Mouse (Mus musculus) hindbrain, embryonic 15.5 days (tissue): ENCODE measurements around the gene Dnaja2. TPM values are rescaled to one million over a fixed set of nuclear protein-coding genes. Genes with fewer than 3 reads are reported as not detected.

ENCODE experiments used
- ATAC-seq: fragments of 200-750 bp; cut with Nextera tagmentation; 2 replicates; pipeline ENCODE4 v1.8.0; 2017; ENCODE audit warnings: low read depth, moderate number of reproducible peaks, moderate TSS enrichment; ENCODE audit not compliant: low FRiP score
- H3K27ac ChIP-seq: fragments of 300-500 bp; sonication (generic); replicated peaks from 2 replicates; pipeline ENCODE4 v1.5.1; 2015; ENCODE audit warnings: mild to moderate bottlenecking, inconsistent platforms
- H3K27me3 ChIP-seq: fragments of 300-500 bp; sonication (generic); 2 replicates; pipeline ENCODE4 v1.6.1; 2015; ENCODE audit warnings: control low read depth, inconsistent platforms
- H3K36me3 ChIP-seq: fragments of 300-500 bp; sonication (generic); 2 replicates; pipeline ENCODE4 v1.6.1; 2015; ENCODE audit warnings: control low read depth, inconsistent platforms
- H3K4me1 ChIP-seq: fragments of 300-500 bp; sonication (generic); replicated peaks from 2 replicates; pipeline ENCODE4 v1.6.1; 2015; ENCODE audit warnings: control low read depth, inconsistent platforms
- H3K4me2 ChIP-seq: fragments of 300-500 bp; sonication (generic); 2 replicates; pipeline ENCODE4 v1.6.1; 2015; ENCODE audit warnings: moderate library complexity, mild to moderate bottlenecking, inconsistent platforms
- H3K4me3 ChIP-seq: fragments of 300-500 bp; sonication (generic); 2 replicates; pipeline ENCODE4 v1.5.1; 2015; ENCODE audit warnings: mild to moderate bottlenecking, inconsistent platforms
- H3K9ac ChIP-seq: fragments of 300-500 bp; sonication (generic); 2 replicates; pipeline ENCODE4 v1.6.1; 2015; ENCODE audit warnings: inconsistent platforms
- H3K9me3 ChIP-seq: fragments of 300-500 bp; sonication (generic); 2 replicates; pipeline ENCODE4 v1.6.1; 2016; ENCODE audit warnings: control low read depth, inconsistent platforms
- WGBS: fragments of 180-500 bp; shearing (Covaris S2); methylation state at CpG from one replicate; pipeline ENCODE4 v1.1.7; 2015; 5-methylcytosine and 5-hydroxymethylcytosine counted together
- polyA plus RNA-seq: library from polyadenylated mRNA; unstranded; fragments of >200 nt; fragmentation: Nextera tagmentation; extraction: Ambion mirVana; gene quantifications from 2 replicates; pipeline ENCODE4 v1.2.1, GENCODE M21; 2015

Dnaja2 gene
- polyA plus RNA-seq, 1 experiment from 2014 or later = 167 TPM

- Histone ChIP-seq H3K4me2 (no peak overlapping the region), H3K4me3 (no peak overlapping the region), H3K9me3 (no peaks in the 10 kb centered on the region), H3K27ac (no peak overlapping the region), H3K9ac (no peak overlapping the region), H3K36me3 (peaks cover 36% of the 10 kb centered on the region), H3K4me1 (peaks cover 31% of the 10 kb centered on the region), H3K27me3 (no peaks in the 10 kb centered on the region)
- WGBS = 97% methylated on average over 1 of the region's 1 CpGs
- ATAC-seq = no peak
These were observed 3.2 kb downstream of the Dnaja2 start for GRCm38 (mm10) chr8:85551934-85552333.

GRCm38 (mm10) chr8:85536332-85536731, 18.8 kb downstream of the Dnaja2 start:
- Histone ChIP-seq H3K9me3 (no peaks in the 10 kb centered on the region), H3K4me3 (no peak overlapping the region), H3K36me3 (peaks cover 54% of the 10 kb centered on the region), H3K27me3 (no peaks in the 10 kb centered on the region), H3K27ac (no peak overlapping the region), H3K4me2 (no peak overlapping the region), H3K9ac (no peak overlapping the region), H3K4me1 (no peaks in the 10 kb centered on the region)
- 99% methylated on average over 2 of the region's 2 CpGs for WGBS
- ATAC-seq = no peak

- no peak overlapping the region for H3K9ac ChIP-seq
- no peaks in the 10 kb centered on the region for H3K4me1 ChIP-seq
- H3K27me3 ChIP-seq = no peaks in the 10 kb centered on the region
- no peak for ATAC-seq
- peaks cover 38% of the 10 kb centered on the region for H3K36me3 ChIP-seq
- no peak overlapping the region for H3K4me2 ChIP-seq
- H3K4me3 ChIP-seq = no peak overlapping the region
- H3K27ac ChIP-seq = no peak overlapping the region
- WGBS = 100% methylated on average over 1 of the region's 1 CpGs
- H3K9me3 ChIP-seq = no peaks in the 10 kb centered on the region
These were observed 21.0 kb downstream of the Dnaja2 start for GRCm38 (mm10) chr8:85534163-85534562.

- no peak for ATAC-seq
- Histone ChIP-seq H3K4me1 (no peaks in the 10 kb centered on the region), H3K4me2 (no peak overlapping the region), H3K27me3 (no peaks in the 10 kb centered on the region), H3K27ac (no peak overlapping the region), H3K9me3 (no peaks in the 10 kb centered on the region), H3K9ac (no peak overlapping the region), H3K4me3 (no peak overlapping the region), H3K36me3 (peaks cover 31% of the 10 kb centered on the region)
- WGBS = 93% methylated on average over 2 of the region's 2 CpGs
These were observed 21.7 kb downstream of the Dnaja2 start for GRCm38 (mm10) chr8:85533434-85533833.

GRCm38 (mm10) chr8:85532843-85533242, 22.3 kb downstream of the Dnaja2 start:
- ATAC-seq = no peak
- H3K9me3 ChIP-seq = no peaks in the 10 kb centered on the region
- no peaks in the 10 kb centered on the region for H3K4me1 ChIP-seq
- no peak overlapping the region for H3K4me2 ChIP-seq
- no peak overlapping the region for H3K9ac ChIP-seq
- 87% methylated on average over 4 of the region's 4 CpGs for WGBS
- no peaks in the 10 kb centered on the region for H3K27me3 ChIP-seq
- no peak overlapping the region for H3K4me3 ChIP-seq
- no peak overlapping the region for H3K27ac ChIP-seq
- peaks cover 25% of the 10 kb centered on the region for H3K36me3 ChIP-seq

- no peaks in the 10 kb centered on the region for H3K27me3 ChIP-seq
- H3K9me3 ChIP-seq = no peaks in the 10 kb centered on the region
- no peak overlapping the region for H3K27ac ChIP-seq
- no peak overlapping the region for H3K4me3 ChIP-seq
- no peak overlapping the region for H3K4me2 ChIP-seq
- H3K9ac ChIP-seq = no peak overlapping the region
- 91% methylated on average over 3 of the region's 3 CpGs for WGBS
- H3K4me1 ChIP-seq = no peaks in the 10 kb centered on the region
- no peak for ATAC-seq
- H3K36me3 ChIP-seq = peaks cover 18% of the 10 kb centered on the region
These were observed 23.7 kb downstream of the Dnaja2 start for GRCm38 (mm10) chr8:85531471-85531870.

GRCm38 (mm10) chr8:85530717-85531116, 24.4 kb downstream of the Dnaja2 start:
- Histone ChIP-seq H3K9me3 (no peaks in the 10 kb centered on the region), H3K27ac (no peak overlapping the region), H3K4me1 (no peaks in the 10 kb centered on the region), H3K36me3 (peaks cover 16% of the 10 kb centered on the region), H3K4me3 (no peak overlapping the region), H3K9ac (no peak overlapping the region), H3K27me3 (no peaks in the 10 kb centered on the region), H3K4me2 (no peak overlapping the region)
- no peak for ATAC-seq
- 97% methylated on average over 1 of the region's 1 CpGs for WGBS

GRCm38 (mm10) chr8:85528959-85529358, 26.2 kb downstream of the Dnaja2 start:
- Histone ChIP-seq H3K9ac (no peak overlapping the region), H3K4me1 (no peaks in the 10 kb centered on the region), H3K36me3 (peaks cover 18% of the 10 kb centered on the region), H3K27ac (no peak overlapping the region), H3K4me3 (no peak overlapping the region), H3K27me3 (no peaks in the 10 kb centered on the region), H3K4me2 (no peak overlapping the region), H3K9me3 (no peaks in the 10 kb centered on the region)
- 76% methylated on average over 3 of the region's 3 CpGs for WGBS
- ATAC-seq = no peak

GRCm38 (mm10) chr8:85526105-85526504, 29.0 kb downstream of the Dnaja2 start:
- WGBS = 37% methylated on average over 6 of the region's 6 CpGs
- H3K4me3 ChIP-seq = no peak overlapping the region
- H3K27ac ChIP-seq = no peak overlapping the region
- no peaks in the 10 kb centered on the region for H3K9me3 ChIP-seq
- no peak for ATAC-seq
- no peak overlapping the region for H3K9ac ChIP-seq
- no peaks in the 10 kb centered on the region for H3K4me1 ChIP-seq
- no peaks in the 10 kb centered on the region for H3K27me3 ChIP-seq
- H3K36me3 ChIP-seq = peaks cover 45% of the 10 kb centered on the region
- no peak overlapping the region for H3K4me2 ChIP-seq

- Histone ChIP-seq H3K36me3 (peaks cover 61% of the 10 kb centered on the region), H3K4me3 (no peak overlapping the region), H3K27ac (no peak overlapping the region), H3K4me2 (no peak overlapping the region), H3K4me1 (no peaks in the 10 kb centered on the region), H3K9me3 (no peaks in the 10 kb centered on the region), H3K27me3 (no peaks in the 10 kb centered on the region), H3K9ac (no peak overlapping the region)
- ATAC-seq = no peak
- WGBS = 96% methylated on average over 7 of the region's 7 CpGs
These were observed 31.1 kb downstream of the Dnaja2 start for GRCm38 (mm10) chr8:85524086-85524485.

GRCm38 (mm10) chr8:85521332-85521731, 33.8 kb downstream of the Dnaja2 start:
- 94% methylated on average over 8 of the region's 8 CpGs for WGBS
- Histone ChIP-seq H3K9me3 (no peaks in the 10 kb centered on the region), H3K27ac (no peak overlapping the region), H3K4me3 (no peak overlapping the region), H3K36me3 (peaks cover 76% of the 10 kb centered on the region), H3K4me1 (no peaks in the 10 kb centered on the region), H3K27me3 (no peaks in the 10 kb centered on the region), H3K9ac (no peak overlapping the region), H3K4me2 (no peak overlapping the region)
- no peak for ATAC-seq

- H3K9ac ChIP-seq = no peak overlapping the region
- ATAC-seq = no peak
These were observed 34.6 kb downstream of the Dnaja2 start for GRCm38 (mm10) chr8:85520586-85520985.

GRCm38 (mm10) chr8:85517956-85518355, 37.2 kb downstream of the Dnaja2 start:
- H3K4me2 ChIP-seq = no peak overlapping the region
- 93% methylated on average over 10 of the region's 10 CpGs for WGBS
- peaks cover 81% of the 10 kb centered on the region for H3K36me3 ChIP-seq
- no peak for ATAC-seq
- no peaks in the 10 kb centered on the region for H3K27me3 ChIP-seq
- no peak overlapping the region for H3K9ac ChIP-seq
- no peak overlapping the region for H3K27ac ChIP-seq
- H3K4me3 ChIP-seq = no peak overlapping the region
- H3K4me1 ChIP-seq = no peaks in the 10 kb centered on the region
- H3K9me3 ChIP-seq = no peaks in the 10 kb centered on the region

More at GRCm38 (mm10) chr8:85520586-85520985, 34.6 kb downstream of the Dnaja2 start:
- no peaks in the 10 kb centered on the region for H3K4me1 ChIP-seq
- H3K27ac ChIP-seq = no peak overlapping the region
- H3K9me3 ChIP-seq = no peaks in the 10 kb centered on the region
- no peaks in the 10 kb centered on the region for H3K27me3 ChIP-seq
- H3K36me3 ChIP-seq = peaks cover 80% of the 10 kb centered on the region
- WGBS = 95% methylated on average over 4 of the region's 4 CpGs
- H3K4me3 ChIP-seq = no peak overlapping the region
- H3K4me2 ChIP-seq = no peak overlapping the region
